Mouse (Mus musculus) hindbrain, embryonic 13.5 days (tissue): ENCODE measurements around the gene Gm38392. TPM values are rescaled to one million over a fixed set of nuclear protein-coding genes. Genes with fewer than 3 reads are reported as not detected.
"Not testable (repeated sequence)": the region's sequence is repeated elsewhere in the genome, so short reads cannot be mapped to it uniquely, and the experiment has no call there.

Source experiments
- ATAC-seq: fragments of 200-750 bp; cut with Nextera tagmentation; 2 replicates; pipeline ENCODE4 v1.8.0; 2017; ENCODE audit warnings: moderate TSS enrichment; ENCODE audit not compliant: low FRiP score
- H3K27ac ChIP-seq: fragments of 300-500 bp; sonication (generic); 2 replicates; pipeline ENCODE4 v1.5.1; 2015; ENCODE audit warnings: inconsistent platforms, mild to moderate bottlenecking, moderate library complexity
- H3K27me3 ChIP-seq: fragments of 300-500 bp; sonication (generic); 2 replicates; pipeline ENCODE4 v1.6.1; 2015; ENCODE audit warnings: mild to moderate bottlenecking, inconsistent platforms
- H3K36me3 ChIP-seq: fragments of 300-500 bp; sonication (generic); 2 replicates; pipeline ENCODE4 v1.6.1; 2015; ENCODE audit warnings: mild to moderate bottlenecking, inconsistent platforms
- H3K4me1 ChIP-seq: fragments of 300-500 bp; sonication (generic); replicated peaks from 2 replicates; pipeline ENCODE4 v1.6.1; 2015; ENCODE audit warnings: inconsistent platforms
- H3K4me2 ChIP-seq: fragments of 300-500 bp; sonication (generic); 2 replicates; pipeline ENCODE4 v1.6.1; 2015; ENCODE audit warnings: inconsistent platforms, mild to moderate bottlenecking, moderate library complexity
- H3K4me3 ChIP-seq: fragments of 300-500 bp; sonication (generic); 2 replicates; pipeline ENCODE4 v1.5.1; 2015; ENCODE audit warnings: mild to moderate bottlenecking, inconsistent platforms
- H3K9ac ChIP-seq: fragments of 300-500 bp; sonication (generic); 2 replicates; pipeline ENCODE4 v1.6.1; 2015; ENCODE audit warnings: mild to moderate bottlenecking, inconsistent platforms
- H3K9me3 ChIP-seq: fragments of 300-500 bp; sonication (generic); 2 replicates; pipeline ENCODE4 v1.6.1; 2016; ENCODE audit warnings: inconsistent platforms
- WGBS: fragments of 180-500 bp; shearing (Covaris S2); methylation state at CpG from one replicate; pipeline ENCODE4 v1.1.7; 2015; 5-methylcytosine and 5-hydroxymethylcytosine counted together
- polyA plus RNA-seq: library from polyadenylated mRNA; unstranded; fragments of >200 nt; fragmentation: Nextera tagmentation; extraction: Ambion mirVana; gene quantifications from 2 replicates; pipeline ENCODE4 v1.2.1, GENCODE M21; 2015

The Gm38392 gene
- polyA plus RNA-seq, 1 experiment from 2014 or later, result 0.29 TPM

DNA sequence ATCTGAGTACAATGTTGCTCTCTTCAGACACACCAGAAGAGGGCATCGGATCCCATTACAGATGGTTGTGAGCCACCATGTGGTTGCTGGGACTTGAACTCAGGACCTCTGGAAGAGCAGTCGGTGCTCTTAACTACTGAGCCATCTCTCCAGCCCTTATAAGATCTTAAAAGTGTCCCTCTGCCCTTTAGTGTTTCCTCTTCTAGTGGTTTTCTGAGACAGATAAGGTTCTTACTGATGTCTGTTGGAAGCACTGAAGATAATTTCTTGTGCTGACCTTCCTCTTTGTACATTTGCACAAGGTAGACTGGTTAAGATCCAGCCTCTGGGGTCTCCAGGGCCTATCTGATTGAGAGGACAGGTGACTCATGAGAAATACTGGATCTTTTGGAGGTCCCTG lies 15.7 kb downstream of the Gm38392 start:
- not testable (repeated sequence) for H3K9ac ChIP-seq, H3K27me3 ChIP-seq, H3K27ac ChIP-seq, ATAC-seq, H3K9me3 ChIP-seq, H3K4me1 ChIP-seq, H3K4me3 ChIP-seq, H3K4me2 ChIP-seq, H3K36me3 ChIP-seq
- 96% methylated on average over 2 of the region's 2 CpGs for WGBS

DNA sequence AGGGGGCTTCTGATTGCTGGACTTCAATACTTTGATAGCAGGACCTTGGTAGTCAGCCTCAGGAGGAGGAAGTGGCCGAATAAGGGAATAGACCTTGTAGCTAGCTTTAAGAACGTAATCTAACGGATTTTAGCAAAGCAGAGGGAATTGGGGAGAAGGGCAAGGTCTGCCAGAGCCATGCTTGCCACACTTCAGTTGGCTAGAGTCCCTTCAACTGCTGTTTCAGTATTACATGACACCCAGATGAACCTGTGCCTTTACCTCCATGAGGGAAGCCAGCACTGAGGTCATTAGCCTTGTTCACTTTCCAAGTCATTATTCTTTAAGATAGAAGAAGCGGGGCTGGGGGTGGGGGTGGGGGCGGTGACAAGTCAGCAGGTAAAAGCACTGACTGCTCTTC lies 18.0 kb downstream of the Gm38392 start:
- Histone ChIP-seq H3K27me3 (no peaks in the 10 kb centered on the region), H3K9ac (no peak overlapping the region), H3K27ac (no peak overlapping the region), H3K36me3 (no peaks in the 10 kb centered on the region), H3K4me1 (no peaks in the 10 kb centered on the region), H3K4me3 (no peak overlapping the region), H3K4me2 (no peak overlapping the region), H3K9me3 (no peaks in the 10 kb centered on the region)
- 90% methylated on average over 5 of the region's 5 CpGs for WGBS
- ATAC-seq, result no peak

DNA sequence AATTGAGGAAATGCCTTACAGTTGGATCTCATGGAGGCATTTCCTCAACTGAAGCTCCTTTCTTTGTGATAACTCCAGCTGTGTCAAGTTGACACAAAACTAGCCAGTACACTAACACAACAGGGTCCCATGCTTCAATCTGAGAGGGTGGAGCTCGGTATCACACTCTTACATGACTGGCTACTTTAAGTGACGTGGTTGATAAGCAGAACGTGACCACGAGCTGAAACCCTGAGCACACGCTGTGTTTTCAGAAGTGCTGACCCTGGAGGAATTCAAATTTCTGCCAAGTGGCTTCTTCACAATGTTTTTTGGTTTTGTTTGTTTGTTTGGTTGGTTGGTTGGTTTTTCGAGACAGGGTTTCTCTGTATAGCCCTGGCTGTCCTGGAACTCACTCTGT lies 19.0 kb downstream of the Gm38392 start:
- not testable (repeated sequence) for H3K9ac ChIP-seq, H3K4me3 ChIP-seq, H3K27ac ChIP-seq, H3K27me3 ChIP-seq, H3K4me2 ChIP-seq, ATAC-seq, H3K4me1 ChIP-seq, H3K36me3 ChIP-seq, H3K9me3 ChIP-seq
- WGBS, result 90% methylated on average over 6 of the region's 6 CpGs

DNA sequence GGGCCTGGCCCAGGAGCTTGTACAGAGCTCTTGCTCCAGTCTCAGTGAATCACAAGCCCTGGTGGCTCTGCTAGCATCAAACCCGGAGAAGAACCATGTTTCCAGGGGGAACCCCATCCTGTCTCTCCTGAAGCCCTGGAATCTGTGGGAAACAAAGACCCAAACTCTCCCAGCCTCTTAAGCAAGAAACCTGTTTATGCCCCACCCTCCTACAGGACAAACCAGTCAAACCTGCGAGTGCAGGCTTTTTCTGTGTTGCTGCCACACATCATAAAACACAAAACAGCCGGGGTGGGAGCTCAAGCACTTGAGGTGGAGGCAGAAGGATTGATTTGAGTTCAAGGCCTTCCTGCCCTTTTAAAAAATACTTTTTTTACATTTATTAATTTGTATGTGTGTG lies 24.7 kb downstream of the Gm38392 start:
- no peak overlapping the region for H3K4me3 ChIP-seq
- H3K9ac ChIP-seq, result no peak overlapping the region
- H3K9me3 ChIP-seq, result no peaks in the 10 kb centered on the region
- H3K4me2 ChIP-seq, result no peak overlapping the region
- WGBS, result 82% methylated on average over 3 of the region's 3 CpGs
- no peak overlapping the region for H3K27ac ChIP-seq
- H3K27me3 ChIP-seq, result no peaks in the 10 kb centered on the region
- H3K36me3 ChIP-seq, result no peaks in the 10 kb centered on the region
- no peaks in the 10 kb centered on the region for H3K4me1 ChIP-seq
- no peak for ATAC-seq

DNA sequence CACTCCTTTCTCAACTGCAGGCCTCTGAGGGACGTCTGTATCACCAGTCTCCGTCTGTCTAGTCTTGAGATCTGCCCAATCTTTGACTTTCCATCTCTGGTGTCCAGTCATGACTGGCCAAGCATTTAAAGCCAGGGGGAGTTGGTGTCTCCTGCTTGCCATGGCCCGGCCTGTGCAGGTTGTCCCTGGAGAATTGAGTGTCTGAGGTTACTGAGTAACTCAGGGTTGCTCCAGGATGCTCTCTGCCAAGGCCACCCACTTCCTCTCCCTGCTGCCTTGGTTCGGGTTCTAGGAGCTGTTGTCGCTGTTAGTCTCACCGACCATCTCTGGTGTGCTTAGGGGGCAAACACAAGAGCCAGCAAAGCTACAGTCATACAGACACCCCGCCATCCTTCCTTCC lies 30.6 kb downstream of the Gm38392 start:
- H3K4me3 ChIP-seq, result no peak overlapping the region
- H3K36me3 ChIP-seq, result no peaks in the 10 kb centered on the region
- 80% methylated on average over 7 of the region's 7 CpGs for WGBS
- no peak for ATAC-seq
- H3K4me1 ChIP-seq, result peaks cover 9% of the 10 kb centered on the region
- H3K27ac ChIP-seq, result no peak overlapping the region
- no peak overlapping the region for H3K4me2 ChIP-seq
- H3K9ac ChIP-seq, result no peak overlapping the region
- no peaks in the 10 kb centered on the region for H3K9me3 ChIP-seq
- H3K27me3 ChIP-seq, result peaks cover 42% of the 10 kb centered on the region

DNA sequence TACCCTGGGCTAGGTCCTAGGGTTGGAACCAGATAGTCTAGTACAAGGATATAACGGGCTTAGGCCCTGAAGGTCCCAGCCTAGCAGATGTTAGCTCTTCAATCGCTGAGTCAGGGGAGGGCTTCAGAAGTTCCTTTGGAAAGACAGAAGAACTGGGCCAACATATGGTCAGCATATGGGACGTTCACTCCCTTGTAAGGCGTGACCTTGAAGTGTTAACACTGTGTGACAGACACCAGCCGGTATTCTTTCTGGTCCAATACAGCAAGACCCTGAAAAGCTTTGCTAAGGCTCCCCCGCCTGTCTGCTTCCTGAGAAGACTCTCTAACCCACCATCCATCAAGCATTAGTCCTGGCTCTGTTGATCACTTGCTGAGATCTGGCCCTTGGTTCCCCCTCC lies 31.1 kb downstream of the Gm38392 start:
- Histone ChIP-seq H3K27me3 (peaks cover 42% of the 10 kb centered on the region), H3K4me2 (no peak overlapping the region), H3K36me3 (no peaks in the 10 kb centered on the region), H3K4me3 (no peak overlapping the region), H3K9ac (no peak overlapping the region), H3K27ac (no peak overlapping the region), H3K4me1 (peaks cover 9% of the 10 kb centered on the region), H3K9me3 (no peaks in the 10 kb centered on the region)
- no peak for ATAC-seq
- WGBS, result 83% methylated on average over 6 of the region's 6 CpGs

DNA sequence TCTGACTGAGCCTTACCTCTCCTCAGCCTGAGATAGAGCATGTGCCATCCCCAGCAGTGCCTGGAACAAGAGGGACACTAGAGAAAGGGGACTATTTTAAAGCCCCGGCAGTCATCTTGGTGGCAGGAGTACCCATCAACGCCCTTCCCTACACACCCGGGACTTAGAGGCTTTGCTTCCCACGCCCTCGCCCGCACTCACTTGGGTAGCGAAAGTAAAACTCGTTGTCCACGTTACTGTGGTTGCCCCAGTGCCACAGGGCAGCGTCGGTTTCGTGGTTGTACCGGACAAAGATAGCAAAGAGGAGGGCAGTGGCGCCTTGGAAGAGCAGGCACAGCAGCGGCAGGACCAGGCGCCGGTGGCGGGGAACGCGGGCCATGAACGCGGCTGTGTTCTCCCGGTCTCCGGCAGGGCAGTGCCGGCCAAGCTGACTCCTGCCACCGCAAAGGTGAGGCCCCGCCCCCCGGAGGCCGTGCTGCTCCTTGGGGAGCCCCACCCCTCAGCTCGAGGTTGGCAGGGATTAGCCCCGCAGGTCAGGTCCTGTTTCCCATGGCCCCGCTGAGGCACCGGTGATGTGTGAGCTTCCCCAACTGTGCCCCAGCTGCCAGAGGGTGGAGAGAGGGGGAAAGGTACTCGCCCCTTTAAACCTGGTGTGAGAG lies 32.6 kb downstream of the Gm38392 start, which contains the start of gene Rhbg:
Rhbg (minus strand) TSS at position 442 of the 659 bp plus-strand sequence.
- Histone ChIP-seq H3K4me3 (peak within 1 kb of the TSS; percentile 36), H3K27ac (no peak within 1 kb of the TSS), H3K27me3 (peaks cover 42% of the 10 kb centered on the region), H3K4me1 (peaks cover 9% of the 10 kb centered on the region), H3K36me3 (no peaks in the 10 kb centered on the region), H3K9me3 (no peaks in the 10 kb centered on the region), H3K4me2 (peak within 1 kb of the TSS; percentile 65), H3K9ac (peak within 1 kb of the TSS; percentile 69)
- WGBS, result 2% methylated on average over 34 of the region's 34 CpGs
- no peak for ATAC-seq

DNA sequence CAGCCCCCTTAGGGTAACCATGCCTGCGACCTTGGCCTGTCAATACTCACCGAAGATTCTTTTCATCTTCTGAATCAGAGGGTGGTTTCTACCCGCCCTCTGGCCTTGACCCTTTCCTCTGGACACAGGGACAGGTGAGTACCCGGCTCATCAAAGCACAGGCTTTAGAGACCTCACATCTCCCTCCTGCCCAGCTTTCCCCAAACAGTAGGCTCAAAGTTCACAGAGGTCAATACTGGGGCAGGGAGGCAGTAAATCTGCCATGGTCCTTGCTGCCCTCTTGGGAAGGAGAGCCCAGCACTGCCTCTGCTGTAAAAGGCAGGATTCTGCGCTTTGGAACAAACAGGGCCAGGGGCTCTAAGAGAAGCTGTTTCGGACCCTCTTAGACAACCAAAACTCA lies 34.3 kb downstream of the Gm38392 start:
- WGBS, result 69% methylated on average over 6 of the region's 6 CpGs
- Histone ChIP-seq H3K4me1 (peaks cover 9% of the 10 kb centered on the region), H3K9me3 (no peaks in the 10 kb centered on the region), H3K4me3 (no peak overlapping the region), H3K36me3 (no peaks in the 10 kb centered on the region), H3K4me2 (no peak overlapping the region), H3K27ac (no peak overlapping the region), H3K27me3 (peaks cover 46% of the 10 kb centered on the region), H3K9ac (no peak overlapping the region)
- no peak for ATAC-seq

DNA sequence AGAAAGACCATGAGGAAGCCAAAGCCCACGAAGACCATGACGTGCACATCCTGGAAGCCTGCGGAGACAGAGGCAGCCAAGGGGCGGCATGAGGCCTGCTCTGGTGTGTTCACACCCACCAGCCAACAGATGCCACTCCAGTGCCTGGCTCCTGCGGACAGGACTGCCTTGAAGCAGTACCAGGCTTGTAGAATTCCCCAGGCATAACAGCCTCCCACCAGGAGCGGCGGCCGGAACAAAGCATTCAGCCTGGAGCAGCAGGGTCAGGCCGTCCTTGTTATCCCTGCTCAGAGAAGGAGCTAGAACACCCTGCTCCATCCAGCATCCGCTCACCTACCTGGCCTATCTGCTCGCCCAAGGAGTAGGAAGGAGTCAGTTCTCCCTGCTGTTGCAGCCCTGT lies 38.6 kb downstream of the Gm38392 start:
- no peak for ATAC-seq
- H3K4me2 ChIP-seq, result no peak overlapping the region
- H3K9me3 ChIP-seq, result no peaks in the 10 kb centered on the region
- H3K27ac ChIP-seq, result no peak overlapping the region
- peaks cover 10% of the 10 kb centered on the region for H3K4me1 ChIP-seq
- WGBS, result 69% methylated on average over 11 of the region's 11 CpGs
- H3K9ac ChIP-seq, result no peak overlapping the region
- peaks cover 31% of the 10 kb centered on the region for H3K27me3 ChIP-seq
- H3K4me3 ChIP-seq, result no peak overlapping the region
- H3K36me3 ChIP-seq, result no peaks in the 10 kb centered on the region

DNA sequence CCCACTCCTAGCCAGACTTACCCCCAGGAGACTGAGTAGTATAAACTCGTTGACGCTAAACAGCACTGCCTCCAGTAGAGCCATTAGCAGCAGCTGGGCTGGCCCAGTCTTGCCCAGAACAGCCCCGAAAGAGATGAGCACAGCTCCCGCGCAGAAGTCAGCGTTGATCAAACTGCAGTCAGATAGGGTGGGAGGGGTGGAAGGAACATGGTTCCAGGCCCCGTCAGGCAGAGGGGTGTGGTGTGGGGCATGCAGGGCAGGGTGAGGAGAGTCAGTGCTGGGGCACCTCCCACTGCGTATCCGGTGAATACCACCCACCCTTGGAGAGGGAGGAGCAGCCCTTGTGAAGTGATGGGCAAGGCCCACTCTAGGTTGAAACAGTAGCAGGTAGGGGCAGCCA lies 39.3 kb downstream of the Gm38392 start:
- Histone ChIP-seq H3K4me3 (no peak overlapping the region), H3K27me3 (peaks cover 23% of the 10 kb centered on the region), H3K9ac (no peak overlapping the region), H3K27ac (no peak overlapping the region), H3K4me2 (no peak overlapping the region), H3K4me1 (peaks cover 17% of the 10 kb centered on the region), H3K36me3 (no peaks in the 10 kb centered on the region), H3K9me3 (no peaks in the 10 kb centered on the region)
- ATAC-seq, result no peak
- 72% methylated on average over 9 of the region's 9 CpGs for WGBS

DNA sequence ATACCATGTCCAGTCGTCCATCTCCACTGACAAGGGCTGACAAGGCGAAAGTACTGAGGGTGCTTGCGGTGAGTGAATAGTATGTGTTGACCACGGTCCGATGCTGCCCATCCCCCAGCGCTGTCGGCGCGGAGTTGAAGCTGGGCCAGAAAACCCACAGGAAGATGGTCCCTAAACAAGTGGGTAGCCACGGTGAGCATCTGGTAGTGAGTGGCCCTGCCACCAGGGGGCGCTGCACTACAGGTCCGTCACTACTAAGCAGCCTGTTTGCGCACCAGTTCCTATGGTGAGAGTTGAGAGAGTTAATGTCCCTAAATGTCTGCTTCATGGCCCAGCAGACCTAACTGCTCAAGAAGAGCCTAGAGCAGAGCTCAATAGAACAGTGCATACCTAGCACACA lies 41.2 kb downstream of the Gm38392 start:
- WGBS, result 19% methylated on average over 13 of the region's 13 CpGs
- H3K4me2 ChIP-seq, result no peak overlapping the region
- H3K4me3 ChIP-seq, result no peak overlapping the region
- no peaks in the 10 kb centered on the region for H3K36me3 ChIP-seq
- H3K27me3 ChIP-seq, result peaks cover 33% of the 10 kb centered on the region
- H3K9ac ChIP-seq, result no peak overlapping the region; the same call in 1 of the 2 replicates
- H3K27ac ChIP-seq, result no peak overlapping the region
- no peaks in the 10 kb centered on the region for H3K9me3 ChIP-seq
- H3K4me1 ChIP-seq, result peaks cover 34% of the 10 kb centered on the region
- ATAC-seq, result no peak

DNA sequence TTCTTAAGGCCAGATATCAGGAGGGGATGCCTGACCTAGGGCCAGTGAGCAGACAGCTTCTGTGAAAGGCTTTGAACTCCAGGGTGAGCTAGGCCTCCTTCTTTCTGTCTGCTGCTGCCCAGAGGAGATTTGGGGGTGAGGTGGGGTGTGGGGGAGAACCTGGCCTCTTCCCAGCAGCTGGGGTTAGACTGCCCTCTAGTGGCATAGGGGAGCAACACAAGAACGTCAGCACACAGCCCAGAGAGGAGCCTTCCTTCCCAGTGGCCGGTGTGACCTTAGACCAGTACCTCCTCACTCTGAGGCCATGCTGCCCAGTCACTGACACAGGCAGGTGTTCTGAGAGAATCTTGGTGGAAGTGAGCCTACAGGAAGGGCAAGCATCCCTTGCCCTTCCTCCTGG lies 42.9 kb downstream of the Gm38392 start:
- peaks cover 50% of the 10 kb centered on the region for H3K27me3 ChIP-seq
- H3K4me1 ChIP-seq, result peaks cover 50% of the 10 kb centered on the region

DNA sequence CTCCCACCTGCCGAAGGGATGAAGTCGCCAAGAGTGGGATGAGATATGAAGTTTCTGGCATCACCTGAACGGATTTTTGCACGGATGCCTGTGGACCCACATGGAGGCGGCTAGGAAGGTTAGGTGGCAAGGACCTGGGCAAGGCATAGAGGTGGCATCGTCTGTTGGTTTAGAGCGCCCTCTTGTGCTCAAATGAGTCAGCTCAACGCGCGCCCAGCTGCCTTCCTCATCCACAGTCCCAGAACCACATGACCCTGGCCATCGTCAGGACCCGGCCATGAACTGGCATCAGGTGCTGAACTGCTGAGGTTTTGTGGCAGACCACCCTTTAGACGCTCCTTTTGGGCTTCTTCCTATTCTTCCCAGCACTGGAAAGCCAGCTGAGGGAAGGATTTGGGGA lies 44.5 kb downstream of the Gm38392 start:
- WGBS, result under 1% methylated on average over 13 of the region's 13 CpGs
- no peaks in the 10 kb centered on the region for H3K36me3 ChIP-seq
- H3K4me2 ChIP-seq, result peak overlapping the region; percentile 29; the same call in 1 of the 2 replicates
- peaks cover 66% of the 10 kb centered on the region for H3K4me1 ChIP-seq
- H3K27me3 ChIP-seq, result peaks cover 52% of the 10 kb centered on the region
- H3K4me3 ChIP-seq, result no peak overlapping the region
- no peak; the same call in 1 of the 2 replicates for ATAC-seq
- H3K9me3 ChIP-seq, result no peaks in the 10 kb centered on the region
- peak overlapping the region; percentile 88 for H3K27ac ChIP-seq
- peak overlapping the region; percentile 49; the same call in 1 of the 2 replicates for H3K9ac ChIP-seq

More for the DNA sequence above, 42.9 kb downstream of the Gm38392 start:
- Histone ChIP-seq H3K9ac (no peak overlapping the region), H3K36me3 (no peaks in the 10 kb centered on the region), H3K9me3 (no peaks in the 10 kb centered on the region), H3K4me2 (no peak overlapping the region), H3K27ac (peak overlapping the region; percentile 56; the same call in 1 of the 2 replicates), H3K4me3 (no peak overlapping the region)
- WGBS, result 15% methylated on average over 2 of the region's 2 CpGs
- no peak for ATAC-seq
